25 mouse cellular contexts compared by ENCODE assay signal in the genomic region with DNA sequence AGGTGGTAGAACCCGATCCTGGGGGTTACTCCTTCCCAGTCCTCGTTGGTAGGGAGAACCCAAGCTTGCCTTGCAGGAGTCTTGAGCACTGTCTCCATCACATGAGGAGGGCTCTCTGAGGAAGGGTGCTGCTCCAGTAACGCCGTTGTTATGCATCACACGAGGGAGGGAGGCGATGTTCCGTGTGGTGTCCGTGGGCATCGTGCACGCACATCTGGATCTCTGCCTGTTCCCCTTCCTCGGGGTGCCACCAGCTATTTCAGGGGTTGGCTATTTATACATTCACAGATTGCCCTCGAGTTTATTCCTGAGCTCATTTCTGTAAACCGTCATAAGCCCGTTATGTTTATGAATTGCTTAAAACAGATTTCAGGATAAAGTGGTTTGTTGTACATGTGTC. TPM values are rescaled to one million over a fixed set of nuclear protein-coding genes. Genes with fewer than 3 reads are reported as not detected.
A peak's percentile ranks its signal among the peaks of the same experiment; 100 is the strongest.
DNase-seq lines count a peak whose midpoint lies in the region; ATAC-seq and TF ChIP-seq lines count a peak whose summit lies in the region.
"Had no signal": no experiment of that assay in that cellular context is flagged by ENCODE, and none has a peak within 500 bp of the region (broad histone marks: within the 10 kb centered on the region; RNA-seq: fewer than 3 reads in every experiment).

No protein-coding gene starts in this region.

- H3K4me1 ChIP-seq in forebrain, postnatal 0 days (ENCODE audit: insufficient read depth): no peaks in the 10 kb centered on the region
- H3K4me1 ChIP-seq in forebrain, embryonic 12.5 days: no peaks in the 10 kb centered on the region
- H3K4me1 ChIP-seq in intestine, embryonic 14.5 days (replicated peaks; ENCODE audit: control insufficient read depth, insufficient read depth, low read length): peaks cover 27% of the 10 kb centered on the region
- H3K4me1 ChIP-seq in intestine, embryonic 16.5 days (ENCODE audit: control insufficient read depth, insufficient read depth, low read length): peaks cover 7% of the 10 kb centered on the region; the same call in 1 of the 2 replicates
- H3K4me1 ChIP-seq: embryonic facial prominence, embryonic 15.5 days; forebrain, embryonic 15.5 days had no signal

- H3K9ac ChIP-seq in forebrain, postnatal 0 days: no peak overlapping the region
- no peak overlapping the region for H3K9ac ChIP-seq in forebrain, embryonic 12.5 days
- H3K9ac ChIP-seq in intestine, embryonic 14.5 days (ENCODE audit: low read length): no peak overlapping the region
- H3K9ac ChIP-seq in intestine, embryonic 16.5 days (ENCODE audit: low read depth, low read length): no peak overlapping the region
- H3K9ac ChIP-seq: embryonic facial prominence, embryonic 15.5 days; forebrain, embryonic 15.5 days; hindbrain, embryonic 14.5 days had no signal

- no peak overlapping the region for H3K4me3 ChIP-seq in forebrain, postnatal 0 days (ENCODE audit: low read depth, low read length)
- no peak overlapping the region for H3K4me3 ChIP-seq in forebrain, embryonic 12.5 days (replicated peaks)
- H3K4me3 ChIP-seq in intestine, embryonic 14.5 days (ENCODE audit: low read depth, low read length): no peak overlapping the region
- H3K4me3 ChIP-seq in intestine, embryonic 16.5 days (ENCODE audit: low read length): no peak overlapping the region
- H3K4me3 ChIP-seq: embryonic facial prominence, embryonic 15.5 days; erythroblast, embryonic 14.5 days; forebrain, embryonic 10.5 days; forebrain, embryonic 15.5 days; heart, embryonic 10.5 days; hindbrain, embryonic 10.5 days had no signal

- 84% methylated on average over 14 of the region's 14 CpGs for WGBS in forebrain, postnatal 0 days
- WGBS in forebrain, embryonic 12.5 days: 92% methylated on average over 14 of the region's 14 CpGs
- WGBS in intestine, embryonic 14.5 days: 64% methylated on average over 14 of the region's 14 CpGs
- WGBS in intestine, embryonic 16.5 days: 68% methylated on average over 14 of the region's 14 CpGs

- ATAC-seq in forebrain, postnatal 0 days: 0 out of 2 replicates have a peak, but pooled peaks have one; percentile 23
- no peak for ATAC-seq in forebrain, embryonic 12.5 days (ENCODE audit: low FRiP score)
- ATAC-seq in intestine, embryonic 14.5 days (replicated peaks; ENCODE audit: low FRiP score, low TSS enrichment, low read depth): no peak
- ATAC-seq in intestine, embryonic 16.5 days: no peak
- ATAC-seq: forebrain, embryonic 15.5 days had no signal

- no peak for TF ChIP-seq CTCF in forebrain, postnatal 0 days (IDR thresholded peaks at IDR 0.05; ENCODE audit: low read depth)

- no peak overlapping the region for H3K4me2 ChIP-seq in forebrain, postnatal 0 days (ENCODE audit: low read depth)
- no peak overlapping the region for H3K4me2 ChIP-seq in forebrain, embryonic 12.5 days
- no peak overlapping the region for H3K4me2 ChIP-seq in intestine, embryonic 14.5 days (ENCODE audit: low read length)
- H3K4me2 ChIP-seq in intestine, embryonic 16.5 days (ENCODE audit: low read depth, low read length): no peak overlapping the region
- H3K4me2 ChIP-seq: embryonic facial prominence, embryonic 15.5 days; forebrain, embryonic 15.5 days; hindbrain, embryonic 14.5 days had no signal

- no peaks in the 10 kb centered on the region for H3K27me3 ChIP-seq in forebrain, postnatal 0 days (ENCODE audit: insufficient read depth, low read length)
- no peaks in the 10 kb centered on the region for H3K27me3 ChIP-seq in forebrain, embryonic 12.5 days
- no peaks in the 10 kb centered on the region for H3K27me3 ChIP-seq in intestine, embryonic 14.5 days (replicated peaks; ENCODE audit: control insufficient read depth, insufficient read depth, low read length)
- no peaks in the 10 kb centered on the region for H3K27me3 ChIP-seq in intestine, embryonic 16.5 days (replicated peaks; ENCODE audit: control insufficient read depth, insufficient read depth, low read length)
- H3K27me3 ChIP-seq: embryonic facial prominence, embryonic 15.5 days; forebrain, embryonic 15.5 days had no signal

- DNase-seq in forebrain, postnatal 0 days: no peak
- DNase-seq in intestine, embryonic 14.5 days (ENCODE audit: low spot score): no peak
- peak; percentile 55 to 71 for DNase-seq in right cerebral cortex, postnatal 10 days (ENCODE audit: low spot score in 2 of 2)
- DNase-seq in right cerebral cortex, postnatal 4 days: no peak
- no peak for DNase-seq in urinary bladder, adult 18-20 months (ENCODE audit: low spot score in 2 of 2)
- DNase-seq: adrenal gland, postnatal 10 days; cerebellum, adult 11 months; cerebellum, adult 8-10 months; cerebellum, postnatal 14 days; embryo, embryonic 11 days; gastrocnemius, postnatal 10 days; heart, adult 18-20 months had no signal

- H3K27ac ChIP-seq in forebrain, postnatal 0 days (ENCODE audit: low read depth, low read length): no peak overlapping the region
- no peak overlapping the region for H3K27ac ChIP-seq in forebrain, embryonic 12.5 days
- peak overlapping the region; percentile 73; the same call in 1 of the 2 replicates for H3K27ac ChIP-seq in intestine, embryonic 14.5 days (ENCODE audit: low read depth)
- no peak overlapping the region for H3K27ac ChIP-seq in intestine, embryonic 16.5 days (ENCODE audit: low read length)
- H3K27ac ChIP-seq: embryonic facial prominence, embryonic 15.5 days; forebrain, embryonic 10.5 days; forebrain, embryonic 15.5 days; heart, embryonic 10.5 days; hindbrain, embryonic 10.5 days; hindbrain, embryonic 14.5 days had no signal

- H3K9me3 ChIP-seq in forebrain, postnatal 0 days (ENCODE audit: low read length): no peaks in the 10 kb centered on the region
- no peaks in the 10 kb centered on the region for H3K9me3 ChIP-seq in forebrain, embryonic 12.5 days
- no peaks in the 10 kb centered on the region for H3K9me3 ChIP-seq in intestine, embryonic 14.5 days (ENCODE audit: control insufficient read depth, low read length)
- H3K9me3 ChIP-seq in intestine, embryonic 16.5 days (ENCODE audit: control insufficient read depth, low read length): no peaks in the 10 kb centered on the region
- H3K9me3 ChIP-seq: embryonic facial prominence, embryonic 15.5 days; forebrain, embryonic 10.5 days; forebrain, embryonic 15.5 days; heart, embryonic 10.5 days; hindbrain, embryonic 10.5 days had no signal

- H3K36me3 ChIP-seq in forebrain, postnatal 0 days (ENCODE audit: insufficient read depth): no peaks in the 10 kb centered on the region
- no peaks in the 10 kb centered on the region for H3K36me3 ChIP-seq in forebrain, embryonic 12.5 days (replicated peaks)
- peaks cover 4% of the 10 kb centered on the region; the same call in 1 of the 2 replicates for H3K36me3 ChIP-seq in intestine, embryonic 14.5 days (ENCODE audit: control insufficient read depth, insufficient read depth, low read length)
- peaks cover 4% of the 10 kb centered on the region; the same call in 1 of the 2 replicates for H3K36me3 ChIP-seq in intestine, embryonic 16.5 days (ENCODE audit: control insufficient read depth, insufficient read depth, low read length)
- H3K36me3 ChIP-seq: forebrain, embryonic 15.5 days; hindbrain, embryonic 10.5 days had no signal

RNA-seq across cellular contexts. Expression of a gene that starts 18.0 kb away (rescaled TPM):
- total RNA-seq in forebrain, postnatal 0 days (2014; rRNA removed): 0.14 and 0.15 TPM in 2 replicates
- 0.28 and 0.29 TPM in 2 replicates for polyA plus RNA-seq in forebrain, postnatal 0 days (2015; fragmentation: Nextera tagmentation; extraction: Ambion mirVana)
- polyA plus RNA-seq in forebrain, embryonic 12.5 days (2016; fragmentation: Nextera tagmentation; extraction: Ambion mirVana): 0.22 and 0.29 TPM in 2 replicates
- polyA plus RNA-seq in intestine, embryonic 14.5 days (2014; fragmentation: Nextera tagmentation; extraction: Ambion mirVana): 0.31 TPM in 2 replicates
- 0.61 and 0.65 TPM in 2 replicates for polyA plus RNA-seq in intestine, embryonic 16.5 days (2015; fragmentation: Nextera tagmentation; extraction: Ambion mirVana)
- total RNA-seq: common myeloid progenitor, adult 5-6 weeks; heart, adult 18-20 months had no signal
- polyA plus RNA-seq: C2C12; erythroblast, embryonic 14.5 days; heart, embryonic 10.5 days; heart, embryonic 14.5 days had no signal

RNA-seq across cellular contexts. Expression of a gene that starts 46.5 kb away (rescaled TPM):
- 21.4 and 23.7 TPM in 2 replicates for total RNA-seq in forebrain, postnatal 0 days (2014; rRNA removed)
- polyA plus RNA-seq in forebrain, postnatal 0 days (2015; fragmentation: Nextera tagmentation; extraction: Ambion mirVana): 23.8 and 28.8 TPM in 2 replicates
- polyA plus RNA-seq in forebrain, embryonic 12.5 days (2016; fragmentation: Nextera tagmentation; extraction: Ambion mirVana): 18.5 and 18.9 TPM in 2 replicates
- polyA plus RNA-seq in intestine, embryonic 14.5 days (2014; fragmentation: Nextera tagmentation; extraction: Ambion mirVana): 27.1 and 30.9 TPM in 2 replicates
- polyA plus RNA-seq in intestine, embryonic 16.5 days (2015; fragmentation: Nextera tagmentation; extraction: Ambion mirVana): 41.0 and 41.7 TPM in 2 replicates

RNA-seq across cellular contexts. Expression of a gene that starts 53.6 kb away (rescaled TPM):
- 0.76 and 0.85 TPM in 2 replicates for total RNA-seq in forebrain, postnatal 0 days (2014; rRNA removed)
- polyA plus RNA-seq in forebrain, postnatal 0 days (2015; fragmentation: Nextera tagmentation; extraction: Ambion mirVana): 0.64 and 0.86 TPM in 2 replicates
- polyA plus RNA-seq in forebrain, embryonic 12.5 days (2016; fragmentation: Nextera tagmentation; extraction: Ambion mirVana): 0.21 and 0.29 TPM in 2 replicates
- polyA plus RNA-seq in intestine, embryonic 14.5 days (2014; fragmentation: Nextera tagmentation; extraction: Ambion mirVana): 0.26 and 0.27 TPM in 2 replicates
- polyA plus RNA-seq in intestine, embryonic 16.5 days (2015; fragmentation: Nextera tagmentation; extraction: Ambion mirVana): 0.33 and 0.40 TPM in 2 replicates
- polyA plus RNA-seq: embryonic facial prominence, embryonic 11.5 days had no signal

Comparison
In these comparisons a context has a peak if more than half of its experiments do, and no peak if none do; other contexts are left out.
1. DNase-seq: peak in right cerebral cortex, postnatal 10 days (2 of 2); none in forebrain, postnatal 0 days (single experiment), intestine, embryonic 14.5 days (single experiment), right cerebral cortex, postnatal 4 days (single experiment) and urinary bladder, adult 18-20 months (0 of 2).